Mouse (Mus musculus) liver, postnatal 0 days (tissue): ENCODE data around the gene D16Ertd472e.

Experiments
- CTCF ChIP-seq: sonication (generic); IDR thresholded peaks from 2 replicates; pipeline ENCODE4 v1.5.1; 2016; ENCODE audit warnings: antibody characterized with exemption, low read depth
- EP300 ChIP-seq: IDR thresholded peaks from 2 replicates; pipeline ENCODE4 v1.6.1; 2016; ENCODE audit warnings: antibody characterized with exemption, low read depth, mild to moderate bottlenecking

GRCm38 (mm10) chr16:78586621-78587020, 10.1 kb upstream of the D16Ertd472e start:
- TF ChIP-seq CTCF: no peak
- TF ChIP-seq EP300: no peak
